13 mouse cellular contexts compared by ENCODE assay signal in genomic region chr8:119098261-119098660, GRCm38 (mm10).
A peak's percentile ranks its signal among the peaks of the same experiment; 100 is the strongest.
DNase-seq lines count a peak whose midpoint lies in the region; ATAC-seq lines count a peak whose summit lies in the region.
"Had no signal": no experiment of that assay in that cellular context is flagged by ENCODE, and none has a peak within 500 bp of the region (broad histone marks: within the 10 kb centered on the region; RNA-seq: fewer than 3 reads in every experiment).

No protein-coding gene starts in this region.

- 16% methylated on average over 6 of the region's 6 CpGs for WGBS in kidney, embryonic 15.5 days
- WGBS in midbrain, embryonic 14.5 days, result 31% methylated on average over 6 of the region's 6 CpGs
- 38% methylated on average over 6 of the region's 6 CpGs for WGBS in midbrain, embryonic 10.5 days
- WGBS in intestine, embryonic 15.5 days, result 18% methylated on average over 6 of the region's 6 CpGs

- DNase-seq in kidney, adult 18-20 months, result no peak
- peak; percentile 34 for DNase-seq in midbrain, embryonic 14.5 days
- DNase-seq in midbrain, embryonic 10.5 days (ENCODE audit: low spot score), result no peak
- peak; percentile 27 for DNase-seq in embryo, embryonic 10.5 days (ENCODE audit: low spot score)
- no peak for DNase-seq in c-Kit-positive CD71-positive TER-119-positive erythroid progenitor cells, embryonic 14.5 days (ENCODE audit: low spot score)
- DNase-seq: adrenal gland, postnatal 14 days; heart, adult 11 months had no signal

- H3K27ac ChIP-seq in kidney, embryonic 15.5 days, result no peak overlapping the region
- H3K27ac ChIP-seq in midbrain, embryonic 14.5 days (replicated peaks; ENCODE audit: low read depth, low read length), result no peak overlapping the region
- no peak overlapping the region for H3K27ac ChIP-seq in midbrain, embryonic 10.5 days (replicated peaks)
- peak overlapping the region; percentile 48 for H3K27ac ChIP-seq in intestine, embryonic 15.5 days
- H3K27ac ChIP-seq: limb, embryonic 13.5 days; neural tube, embryonic 13.5 days had no signal

- H3K9ac ChIP-seq in kidney, embryonic 15.5 days, result no peak overlapping the region
- H3K9ac ChIP-seq in midbrain, embryonic 14.5 days (replicated peaks; ENCODE audit: low read length), result no peak overlapping the region
- no peak overlapping the region for H3K9ac ChIP-seq in intestine, embryonic 15.5 days
- H3K9ac ChIP-seq: limb, embryonic 13.5 days; neural tube, embryonic 13.5 days had no signal

- H3K4me1 ChIP-seq in kidney, embryonic 15.5 days, result peaks cover 8% of the 10 kb centered on the region; the same call in 1 of the 2 replicates
- no peaks in the 10 kb centered on the region for H3K4me1 ChIP-seq in midbrain, embryonic 14.5 days (ENCODE audit: control insufficient read depth, insufficient read depth, low read length)
- peaks cover 20% of the 10 kb centered on the region for H3K4me1 ChIP-seq in midbrain, embryonic 10.5 days
- 0 out of 2 replicates have a peak, but pooled peaks cover 4% of the 10 kb centered on the region for H3K4me1 ChIP-seq in intestine, embryonic 15.5 days (replicated peaks)
- H3K4me1 ChIP-seq: limb, embryonic 13.5 days had no signal

- H3K36me3 ChIP-seq in kidney, embryonic 15.5 days, result no peaks in the 10 kb centered on the region
- no peaks in the 10 kb centered on the region for H3K36me3 ChIP-seq in midbrain, embryonic 14.5 days (ENCODE audit: control insufficient read depth, insufficient read depth, low read length)
- no peaks in the 10 kb centered on the region for H3K36me3 ChIP-seq in midbrain, embryonic 10.5 days
- H3K36me3 ChIP-seq in intestine, embryonic 15.5 days, result no peaks in the 10 kb centered on the region
- H3K36me3 ChIP-seq: limb, embryonic 13.5 days; neural tube, embryonic 13.5 days had no signal

- no peaks in the 10 kb centered on the region for H3K27me3 ChIP-seq in kidney, embryonic 15.5 days
- H3K27me3 ChIP-seq in midbrain, embryonic 14.5 days (ENCODE audit: control insufficient read depth, insufficient read depth, low read length), result no peaks in the 10 kb centered on the region
- no peaks in the 10 kb centered on the region for H3K27me3 ChIP-seq in midbrain, embryonic 10.5 days (ENCODE audit: low read depth, poor library complexity, severe bottlenecking)
- no peaks in the 10 kb centered on the region for H3K27me3 ChIP-seq in intestine, embryonic 15.5 days (replicated peaks)
- H3K27me3 ChIP-seq: limb, embryonic 13.5 days; neural tube, embryonic 13.5 days had no signal

- H3K4me2 ChIP-seq in kidney, embryonic 15.5 days, result no peak overlapping the region
- no peak overlapping the region for H3K4me2 ChIP-seq in midbrain, embryonic 14.5 days (ENCODE audit: low read length)
- H3K4me2 ChIP-seq in intestine, embryonic 15.5 days (replicated peaks), result no peak overlapping the region
- H3K4me2 ChIP-seq: limb, embryonic 13.5 days; midbrain, embryonic 11.5 days; neural tube, embryonic 13.5 days had no signal

- no peak overlapping the region for H3K4me3 ChIP-seq in kidney, embryonic 15.5 days (replicated peaks)
- no peak overlapping the region for H3K4me3 ChIP-seq in midbrain, embryonic 14.5 days (replicated peaks; ENCODE audit: low read depth, low read length)
- no peak overlapping the region for H3K4me3 ChIP-seq in midbrain, embryonic 10.5 days
- no peak overlapping the region for H3K4me3 ChIP-seq in intestine, embryonic 15.5 days (replicated peaks)
- H3K4me3 ChIP-seq: limb, embryonic 13.5 days; neural tube, embryonic 13.5 days had no signal

- ATAC-seq in kidney, embryonic 15.5 days (replicated peaks; ENCODE audit: low FRiP score), result 0 out of 2 replicates have a peak, but pooled peaks have one; percentile 36
- ATAC-seq in midbrain, embryonic 14.5 days (ENCODE audit: low FRiP score, low TSS enrichment), result no peak
- peak; percentile 55; the same call in 1 of the 2 replicates for ATAC-seq in intestine, embryonic 15.5 days
- ATAC-seq in monocyte, adult 5-6 weeks (replicated peaks; ENCODE audit: insufficient number of reproducible peaks, low FRiP score, low TSS enrichment, poor library complexity, severe bottlenecking), result no peak

- no peaks in the 10 kb centered on the region for H3K9me3 ChIP-seq in kidney, embryonic 15.5 days (replicated peaks)
- H3K9me3 ChIP-seq in midbrain, embryonic 14.5 days (ENCODE audit: control insufficient read depth, low read length), result no peaks in the 10 kb centered on the region
- no peaks in the 10 kb centered on the region for H3K9me3 ChIP-seq in midbrain, embryonic 10.5 days (replicated peaks)
- H3K9me3 ChIP-seq in intestine, embryonic 15.5 days, result no peaks in the 10 kb centered on the region; the same call in 1 of the 2 replicates
- H3K9me3 ChIP-seq: neural tube, embryonic 13.5 days had no signal

Comparison
In these comparisons a context has a peak if more than half of its experiments do, and no peak if none do; other contexts are left out.
1. DNase-seq: peak in midbrain, embryonic 14.5 days (single experiment) and embryo, embryonic 10.5 days (single experiment); none in kidney, adult 18-20 months (single experiment), midbrain, embryonic 10.5 days (single experiment) and c-Kit-positive CD71-positive TER-119-positive erythroid progenitor cells, embryonic 14.5 days (single experiment).
2. ATAC-seq: peak in kidney, embryonic 15.5 days (single experiment) and intestine, embryonic 15.5 days (single experiment); none in midbrain, embryonic 14.5 days (single experiment) and monocyte, adult 5-6 weeks (single experiment).